Mouse (Mus musculus) megakaryocyte, embryonic 14.5 days (primary cell): ENCODE data around the gene Slc22a27.

Experiments
- FLI1 ChIP-seq: IDR thresholded peaks from 2 replicates; pipeline ENCODE4 v1.6.1; 2012; ENCODE audit warnings: low read length, inconsistent platforms, mixed read lengths
- GATA1 ChIP-seq: IDR thresholded peaks from 3 replicates; pipeline ENCODE4 v1.6.1; 2012; ENCODE audit warnings: mixed read lengths, low read length, inconsistent platforms, borderline replicate concordance

GRCm38 (mm10) chr19:7968703-7969102 is 2.9 kb upstream of the Slc22a27 start:
- TF ChIP-seq FLI1: no peak
- TF ChIP-seq GATA1: no peak
